Mouse (Mus musculus) embryo, embryonic 11.5 days (tissue): ENCODE measurements around the gene Cntln.
A peak's percentile ranks its signal among the peaks of the same experiment; 100 is the strongest.

Experiments used
- DNase-seq: peaks from one replicate; pipeline ENCODE4 v3.0.0-alpha.2; 2012; ENCODE audit warnings: low read depth, low spot score

Cntln gene

DNA sequence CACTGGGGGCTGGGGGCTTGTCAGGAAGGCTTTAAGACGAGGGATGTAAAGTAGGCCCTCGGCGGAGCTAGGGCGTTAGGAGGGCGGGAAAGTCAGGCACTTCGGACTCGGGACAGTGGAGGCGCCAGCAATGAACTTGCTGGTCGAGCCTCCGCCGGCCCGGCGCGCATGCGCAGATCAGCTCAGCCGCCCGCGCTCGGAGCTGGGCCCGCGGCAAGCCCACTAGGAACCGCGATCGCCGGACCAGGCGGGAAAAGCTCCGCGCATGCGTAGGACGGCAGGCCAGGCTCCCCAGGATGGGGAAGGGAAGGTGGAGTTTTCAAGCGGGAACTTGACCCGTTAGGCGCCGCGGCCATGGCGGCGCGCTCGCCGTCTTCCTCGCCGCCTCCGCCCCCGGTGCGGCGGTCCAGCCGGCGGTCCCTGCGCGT is at the start of gene Cntln:
TSS of gene Cntln (plus strand) at position 199 of the 428 bp plus-strand sequence.
- DNase-seq = peak; percentile 92

- no peak for DNase-seq
These were observed 47.1 kb upstream of the Cntln start for GRCm38 (mm10) chr4:84836979-84837378.

- no peak for DNase-seq
These were observed 45.6 kb upstream of the Cntln start for GRCm38 (mm10) chr4:84838545-84838944.

DNA sequence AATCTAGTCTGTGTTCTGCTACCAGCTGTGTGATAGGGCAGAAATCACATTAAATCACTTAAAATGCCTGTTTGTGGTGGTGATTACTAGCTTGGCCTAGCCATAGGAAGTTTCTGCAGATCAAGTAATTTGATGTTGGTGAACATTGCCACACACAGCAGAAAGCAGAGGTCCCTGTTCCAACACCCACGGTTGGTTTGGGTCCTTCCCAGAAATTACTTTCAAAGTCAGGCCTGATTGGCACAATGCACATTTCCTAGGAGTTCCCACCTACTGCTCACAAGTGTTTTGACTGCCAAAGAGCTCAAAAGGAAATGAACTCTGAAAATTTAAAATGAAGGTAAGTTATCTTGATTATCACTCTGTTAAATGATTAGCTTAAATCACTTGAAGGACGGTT is 44.6 kb upstream of the Cntln start:
- DNase-seq = no peak

- no peak for DNase-seq
These were observed 26.5 kb upstream of the Cntln start for GRCm38 (mm10) chr4:84857588-84857987.

GRCm38 (mm10) chr4:84876347-84876746 is 7.8 kb upstream of the Cntln start:
- peak; percentile 19 for DNase-seq

- peak; percentile 1 for DNase-seq
These were observed 463 bp upstream of the Cntln start for GRCm38 (mm10) chr4:84883646-84884045.

DNA sequence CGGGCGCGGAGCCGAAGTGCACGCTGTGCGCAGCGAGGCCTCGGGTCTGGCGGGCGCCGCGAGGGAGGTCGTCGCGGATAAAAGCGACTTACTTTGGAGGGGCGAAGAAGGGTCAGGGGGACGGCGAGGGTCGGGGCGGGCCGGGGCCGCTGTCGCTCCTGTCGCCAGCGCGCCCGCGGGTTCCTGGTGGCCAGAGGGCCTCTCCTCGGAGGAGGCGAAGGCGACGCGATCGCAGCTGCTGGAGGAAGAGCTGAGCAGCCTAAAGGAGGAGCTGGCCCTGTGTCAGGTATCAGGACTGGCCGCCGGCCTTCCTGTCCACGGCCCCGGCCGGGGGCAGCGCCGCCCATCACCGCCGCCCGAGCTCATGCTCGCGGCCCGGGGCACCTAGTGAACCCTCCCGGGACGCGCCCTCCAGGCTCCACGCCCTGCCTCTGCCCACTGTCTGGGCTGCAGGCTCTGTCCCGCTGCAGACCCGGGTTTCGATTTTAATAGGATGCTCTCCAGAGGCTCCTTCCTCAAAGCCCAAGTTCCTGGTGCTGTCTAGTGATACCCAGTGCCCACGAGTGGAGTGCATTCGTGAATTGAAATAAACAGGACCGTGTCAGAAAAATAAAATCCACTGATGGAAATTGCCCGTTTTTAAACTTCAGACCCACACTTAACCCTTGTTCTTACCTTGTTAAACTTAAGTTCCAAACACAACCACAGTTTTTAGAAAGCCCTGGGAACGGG is 596 bp downstream of the Cntln start:
- peak; percentile 1 for DNase-seq

- DNase-seq = no peak
These were observed 1.1 kb downstream of the Cntln start for GRCm38 (mm10) chr4:84885271-84885540.

- DNase-seq = no peak
These were observed 34.3 kb downstream of the Cntln start for GRCm38 (mm10) chr4:84918393-84918792.

GRCm38 (mm10) chr4:84934342-84934929 is 50.3 kb downstream of the Cntln start:
- no peak for DNase-seq

DNA sequence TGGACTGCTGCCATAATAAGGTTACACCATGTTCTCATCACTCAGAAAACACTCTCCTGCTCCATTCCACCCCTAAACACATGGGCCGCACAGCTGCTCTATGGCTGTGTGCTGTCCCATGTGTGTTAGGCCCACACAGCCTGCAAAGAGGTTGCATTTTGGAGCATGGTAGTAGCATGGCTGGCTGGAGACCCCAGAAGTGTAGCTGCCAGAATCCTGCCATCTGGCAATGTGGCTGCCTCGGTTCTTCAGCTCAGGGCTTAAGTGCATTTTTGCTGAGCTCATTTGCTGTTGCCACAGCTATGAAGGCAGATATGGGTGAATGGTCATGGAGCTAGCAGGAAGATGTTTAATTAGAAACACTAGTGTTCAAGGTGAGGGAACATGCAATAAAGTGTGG is 58.0 kb downstream of the Cntln start:
- DNase-seq = peak; percentile 4

- DNase-seq = no peak
These were observed 58.5 kb downstream of the Cntln start for GRCm38 (mm10) chr4:84942651-84943050.

DNA sequence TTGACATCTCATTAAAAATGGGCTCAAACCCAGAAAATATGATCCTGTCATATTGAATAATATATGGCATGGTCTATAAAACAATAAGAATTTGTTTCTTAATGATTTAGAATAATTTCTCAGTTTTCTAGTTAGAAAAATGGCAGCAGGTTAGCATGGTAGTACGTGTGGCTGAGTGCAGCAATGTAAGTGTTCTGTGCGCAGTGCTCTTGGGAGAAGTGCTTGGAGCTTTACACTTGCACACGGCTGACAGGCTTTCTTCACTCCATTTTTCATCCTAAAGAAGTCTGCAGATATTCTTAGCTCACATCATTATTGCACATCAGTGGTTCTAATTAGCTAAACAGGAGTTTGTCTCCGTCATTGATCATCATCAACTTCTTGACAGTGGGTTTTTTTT is 60.0 kb downstream of the Cntln start:
- no peak for DNase-seq

DNA sequence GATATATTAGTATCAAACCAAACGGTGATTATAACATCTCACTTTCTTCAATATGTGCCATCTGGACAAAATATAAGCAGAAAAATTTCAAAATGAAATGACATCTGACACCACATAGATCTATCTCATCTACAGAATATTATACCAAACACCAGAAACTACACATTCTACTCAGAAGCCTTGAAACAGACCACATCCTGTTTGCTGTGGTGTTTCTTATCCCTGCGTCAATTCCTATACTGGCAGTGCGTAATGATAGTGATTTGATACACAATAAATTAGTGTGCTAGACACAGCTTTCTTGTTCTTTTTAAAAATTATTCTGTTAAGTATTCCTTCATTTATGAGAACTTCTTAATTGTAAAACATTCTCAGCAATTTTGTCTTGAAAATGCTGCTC is 62.3 kb downstream of the Cntln start:
- DNase-seq = no peak

DNA sequence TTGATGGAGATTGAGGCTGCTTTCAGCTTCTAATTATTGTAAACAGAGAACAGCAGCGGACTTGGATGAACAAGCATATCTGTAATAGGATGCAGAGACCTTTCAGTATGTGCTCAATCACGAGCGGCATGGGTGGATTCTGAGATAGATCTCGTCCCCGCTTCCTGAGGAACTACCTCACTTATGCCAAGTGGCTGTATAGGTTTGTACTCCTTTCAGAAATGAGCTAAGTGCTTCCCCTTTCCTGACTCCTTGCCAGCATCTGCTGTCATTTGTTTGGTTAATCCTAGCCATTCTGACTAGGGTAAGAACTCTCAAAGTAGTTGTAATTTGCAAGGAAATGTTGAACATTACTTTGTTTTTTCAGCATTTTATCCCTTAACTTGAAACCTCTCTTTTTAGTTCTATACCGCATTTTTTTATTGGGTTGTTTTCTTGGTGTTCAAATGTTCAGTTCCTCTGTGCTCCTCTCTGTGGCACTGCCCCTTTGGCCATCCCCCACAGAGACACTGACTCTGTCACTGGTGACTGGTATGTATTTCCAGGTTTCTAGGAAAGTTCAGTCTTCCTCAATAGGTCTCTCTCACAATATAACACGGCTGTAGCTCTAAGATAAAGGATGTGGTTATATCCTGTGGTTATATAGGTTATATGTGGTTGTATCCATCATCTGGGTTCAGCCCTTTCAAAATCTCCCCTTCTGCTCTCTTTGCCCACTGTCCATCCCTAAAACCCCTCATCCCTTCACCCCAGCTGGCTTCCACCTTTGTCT is 93.0 kb downstream of the Cntln start:
- DNase-seq = no peak

DNA sequence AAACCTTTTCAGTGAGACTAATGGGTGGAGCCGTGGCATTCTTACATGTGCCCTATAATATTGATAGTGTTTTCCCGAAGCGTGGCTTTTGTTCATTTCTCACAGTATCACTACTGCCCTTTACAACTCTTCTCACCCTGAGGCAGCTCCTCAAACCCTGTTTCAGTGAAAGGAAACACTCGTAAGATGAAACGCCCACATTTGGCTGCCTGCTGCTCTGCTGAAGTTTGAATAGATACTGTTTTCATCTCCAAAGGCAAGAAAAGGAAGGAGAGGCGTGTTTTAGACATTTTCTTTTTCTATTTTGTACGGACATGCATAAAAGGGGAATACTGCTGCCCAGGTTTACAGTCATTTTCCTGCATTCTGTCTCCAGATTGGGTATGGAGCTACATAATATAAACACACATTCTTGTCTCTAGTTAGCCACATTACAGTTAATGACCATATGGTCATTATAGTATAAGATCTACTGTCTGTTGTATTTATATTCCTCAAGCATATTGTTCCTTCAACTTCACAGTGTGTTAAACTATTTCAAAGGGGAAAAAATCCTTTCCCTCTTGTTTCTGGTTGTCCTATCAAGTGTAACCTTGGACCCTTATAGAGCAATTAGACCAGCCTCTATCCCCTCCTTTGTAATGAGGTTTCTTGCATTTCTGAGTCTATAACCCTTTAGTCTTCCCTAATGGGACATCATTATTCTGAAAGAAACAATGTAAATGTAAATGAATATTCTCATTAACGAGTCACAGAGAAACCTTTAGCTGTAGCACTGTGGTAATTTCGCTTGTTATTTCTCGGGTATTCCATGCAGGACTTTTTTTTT is 111.6 kb downstream of the Cntln start:
- no peak for DNase-seq

- no peak for DNase-seq
These were observed 121.5 kb downstream of the Cntln start for GRCm38 (mm10) chr4:85005581-85005980.

- DNase-seq = no peak
These were observed 122.7 kb downstream of the Cntln start for GRCm38 (mm10) chr4:85006789-85007188.

- no peak for DNase-seq
These were observed 126.7 kb downstream of the Cntln start for GRCm38 (mm10) chr4:85010846-85011245.

DNA sequence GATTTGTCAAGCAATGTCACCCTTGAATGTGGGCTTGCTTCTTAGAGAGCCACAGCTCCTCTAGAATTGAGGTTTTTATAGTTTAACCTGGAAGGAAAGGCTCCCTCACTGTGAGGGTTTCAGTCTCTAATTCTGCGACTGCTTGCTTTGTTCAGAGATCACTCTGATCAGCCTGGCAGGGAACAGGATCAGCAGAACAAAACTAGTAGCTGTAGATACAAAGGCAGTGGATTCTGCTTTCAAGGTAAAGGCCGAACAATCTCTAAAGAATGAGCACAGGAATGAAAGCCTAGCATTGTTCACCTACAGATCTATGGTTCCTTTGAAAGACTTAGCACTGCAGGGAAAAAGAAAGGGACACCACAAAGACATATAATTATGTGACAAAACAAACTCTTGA is 161.6 kb downstream of the Cntln start:
- DNase-seq = no peak

GRCm38 (mm10) chr4:85049933-85050553 is 165.9 kb downstream of the Cntln start:
- DNase-seq = no peak
